Mouse (Mus musculus): ENCODE results near the gene Cul7.

Gene Cul7

DNA sequence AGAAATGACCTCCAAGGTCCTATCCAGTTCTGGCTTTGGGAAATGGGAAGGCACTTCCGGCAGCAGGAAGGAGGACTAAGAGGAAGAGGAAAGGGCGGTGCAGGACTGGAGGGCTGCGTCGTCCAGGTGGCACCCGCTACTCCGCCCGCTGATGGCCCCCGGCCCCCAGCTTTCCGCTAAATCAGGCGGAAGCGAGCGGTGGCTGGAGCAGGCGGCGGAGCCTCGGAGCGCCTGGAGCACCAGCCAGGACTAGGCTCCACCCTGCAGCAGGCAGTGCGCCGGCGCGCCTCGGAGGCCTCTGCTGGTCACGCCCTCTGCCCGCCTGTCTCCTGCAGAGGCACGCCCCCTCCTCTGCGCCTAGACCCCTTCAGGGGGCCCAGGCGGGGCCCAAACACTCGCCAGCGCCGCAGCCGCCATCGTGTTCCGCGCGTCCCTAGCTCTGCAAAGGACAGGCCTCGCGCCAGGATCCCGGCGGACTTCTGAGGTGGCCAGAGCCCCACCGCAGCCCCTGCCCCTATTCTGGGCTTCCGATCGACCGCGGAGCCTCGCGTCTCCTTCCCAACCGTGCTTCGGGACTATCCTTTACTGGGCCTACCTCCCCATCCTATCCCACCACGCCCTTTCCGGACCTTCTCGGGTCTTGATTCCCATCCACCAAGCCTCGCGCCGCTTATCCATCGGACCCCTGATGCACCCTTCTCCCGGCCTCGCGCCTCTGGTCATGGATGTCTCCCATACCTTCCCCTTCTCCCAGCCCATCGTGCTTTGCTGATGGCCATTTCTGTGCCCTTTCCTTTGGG lies at the start of gene Cul7:
Cul7 (plus strand) TSS at position 106 of the 800 bp plus-strand sequence.
- DNase-seq (ENCODE audit: low read depth, low spot score), result peak; percentile 93

DNA sequence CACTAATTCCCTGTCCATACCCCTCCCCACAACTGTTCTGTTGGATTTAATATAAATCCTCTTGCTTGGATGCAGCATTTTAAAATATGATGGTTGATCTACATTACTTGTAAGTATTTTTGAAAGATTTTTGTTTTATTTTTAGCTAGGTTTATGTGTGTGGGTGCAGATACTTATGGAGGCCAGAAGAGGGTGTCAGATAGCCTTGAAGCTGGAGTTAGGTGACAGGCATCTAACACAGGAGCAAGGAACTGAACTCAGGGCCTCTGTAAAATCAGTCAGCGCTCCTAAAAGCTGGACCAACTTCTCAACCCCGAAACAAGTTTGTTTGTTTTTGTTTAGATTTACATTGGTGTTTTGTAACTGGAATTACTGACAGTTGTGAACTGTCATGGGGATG lies 49.6 kb upstream of the Cul7 start:
- DNase-seq (ENCODE audit: low read depth, low spot score), result no peak

GRCm38 (mm10) chr17:46602212-46602611 lies 47.9 kb upstream of the Cul7 start:
- DNase-seq (ENCODE audit: low read depth, low spot score), result no peak

GRCm38 (mm10) chr17:46603229-46603628 lies 46.9 kb upstream of the Cul7 start:
- no peak for DNase-seq (ENCODE audit: low read depth, low spot score)

- DNase-seq (ENCODE audit: low read depth, low spot score), result no peak
Measured at GRCm38 (mm10) chr17:46605126-46605525, 45.0 kb upstream of the Cul7 start.

DNA sequence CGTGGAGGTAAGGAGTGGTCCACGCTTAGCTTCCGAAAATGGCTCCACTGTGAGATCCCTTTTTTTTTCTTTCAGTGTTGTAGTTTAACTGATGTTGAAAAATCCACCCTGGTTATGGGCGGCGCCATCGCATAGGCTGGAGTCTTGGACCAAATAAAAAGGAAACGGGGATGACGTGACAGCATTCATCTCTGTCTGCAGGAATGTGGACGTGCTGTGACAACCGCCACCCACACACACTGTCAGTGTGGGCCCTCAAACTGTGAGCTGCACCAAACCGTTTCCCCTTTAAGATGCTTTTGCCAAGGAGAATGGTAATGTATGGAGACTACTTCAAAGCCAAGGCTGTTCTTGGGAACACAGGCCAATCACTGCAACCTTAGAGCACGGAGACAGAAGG lies 44.1 kb upstream of the Cul7 start:
- DNase-seq (ENCODE audit: low read depth, low spot score), result no peak

GRCm38 (mm10) chr17:46609721-46610514 lies 40.2 kb upstream of the Cul7 start:
- DNase-seq (ENCODE audit: low read depth, low spot score), result no peak

GRCm38 (mm10) chr17:46611316-46611715 lies 38.8 kb upstream of the Cul7 start:
- DNase-seq (ENCODE audit: low read depth, low spot score), result no peak

GRCm38 (mm10) chr17:46612189-46612588 lies 37.9 kb upstream of the Cul7 start:
- DNase-seq (ENCODE audit: low read depth, low spot score), result no peak

DNA sequence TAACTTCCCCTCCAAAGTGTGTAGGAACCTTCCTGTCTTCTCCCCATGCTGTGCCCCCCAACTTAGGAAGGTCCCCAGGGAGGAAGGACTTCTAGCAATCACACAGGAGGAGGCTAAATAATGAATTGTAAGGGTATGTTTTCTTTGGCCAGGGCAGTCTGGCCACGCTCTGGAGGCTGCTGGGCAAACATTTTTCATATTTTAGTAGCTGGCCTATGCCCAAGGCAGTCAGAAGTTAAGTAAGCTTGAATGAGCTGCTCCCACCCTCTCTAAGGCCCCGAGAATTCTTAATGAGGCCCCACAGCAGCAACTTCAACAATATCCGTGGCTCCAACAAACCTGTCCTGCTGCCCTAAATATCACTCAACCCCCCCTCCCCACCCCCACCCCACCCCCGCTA lies 37.3 kb upstream of the Cul7 start:
- DNase-seq (ENCODE audit: low read depth, low spot score), result no peak

DNA sequence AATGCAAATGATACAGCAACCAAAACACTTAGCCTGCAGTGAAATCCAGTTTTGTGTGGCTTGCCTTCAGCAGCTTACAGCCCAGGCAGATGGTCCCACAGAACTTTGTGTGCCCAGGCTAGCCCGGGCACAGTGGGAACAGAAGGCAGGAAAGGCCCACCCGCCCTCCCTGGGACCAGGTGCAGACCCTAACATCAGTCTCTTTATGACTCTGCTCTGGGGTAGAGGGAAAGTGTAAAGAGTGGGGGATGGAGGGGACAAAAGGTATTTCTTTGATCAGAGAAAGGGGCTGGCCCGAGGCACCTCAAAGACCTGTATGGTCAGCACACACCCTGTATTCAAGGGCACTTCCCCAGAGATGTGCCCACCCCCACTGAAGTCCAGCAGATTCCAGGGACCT lies 36.9 kb upstream of the Cul7 start:
- DNase-seq (ENCODE audit: low read depth, low spot score), result no peak

GRCm38 (mm10) chr17:46617799-46618198 lies 32.3 kb upstream of the Cul7 start:
- DNase-seq (ENCODE audit: low read depth, low spot score), result no peak

- no peak for DNase-seq (ENCODE audit: low read depth, low spot score)
Measured at GRCm38 (mm10) chr17:46618394-46618768, 31.8 kb upstream of the Cul7 start.

DNA sequence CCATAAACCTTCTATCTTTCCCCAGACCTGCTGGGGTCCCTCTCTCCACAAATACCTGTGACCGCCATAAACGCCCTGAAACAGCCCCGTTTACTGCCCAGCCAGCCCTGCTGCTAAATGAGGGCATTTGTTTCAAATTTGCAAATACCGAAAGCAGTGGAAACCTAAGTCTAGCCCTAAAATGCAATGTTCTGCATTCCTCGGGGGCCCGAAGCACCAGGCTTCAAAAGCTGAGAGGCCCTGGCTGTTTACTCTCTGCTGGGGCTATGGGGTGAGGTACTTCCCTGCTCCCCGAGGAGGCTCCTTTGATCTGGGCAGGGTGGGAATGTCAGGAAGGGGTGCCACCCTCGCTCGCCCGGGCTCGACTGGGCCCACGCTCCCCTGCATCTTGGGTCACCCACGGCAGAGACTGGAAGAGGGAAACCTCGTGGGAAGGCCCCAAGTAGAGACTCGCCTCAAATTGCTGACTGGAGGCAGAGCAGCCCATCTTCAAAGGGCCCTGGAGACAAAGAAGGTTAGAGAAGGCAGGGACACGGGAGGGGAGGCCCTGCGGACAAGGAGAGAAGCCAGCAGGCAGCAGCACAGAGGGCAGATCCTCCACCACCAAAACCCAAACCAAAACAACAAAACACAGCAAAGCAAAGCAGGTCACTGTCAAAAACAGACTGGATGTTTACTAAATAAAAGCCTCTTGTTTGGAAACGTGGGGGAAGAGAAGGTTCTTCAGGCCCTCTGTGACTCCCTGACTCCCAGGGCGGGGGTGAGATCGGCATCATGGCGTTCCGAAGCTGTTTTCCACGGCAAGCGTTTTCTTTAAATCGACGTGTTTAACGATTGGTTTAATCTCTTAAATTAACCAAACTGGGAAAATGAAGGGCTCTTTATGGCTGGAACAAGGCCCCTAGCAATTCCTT lies 31.1 kb upstream of the Cul7 start:
- DNase-seq (ENCODE audit: low read depth, low spot score), result no peak

DNA sequence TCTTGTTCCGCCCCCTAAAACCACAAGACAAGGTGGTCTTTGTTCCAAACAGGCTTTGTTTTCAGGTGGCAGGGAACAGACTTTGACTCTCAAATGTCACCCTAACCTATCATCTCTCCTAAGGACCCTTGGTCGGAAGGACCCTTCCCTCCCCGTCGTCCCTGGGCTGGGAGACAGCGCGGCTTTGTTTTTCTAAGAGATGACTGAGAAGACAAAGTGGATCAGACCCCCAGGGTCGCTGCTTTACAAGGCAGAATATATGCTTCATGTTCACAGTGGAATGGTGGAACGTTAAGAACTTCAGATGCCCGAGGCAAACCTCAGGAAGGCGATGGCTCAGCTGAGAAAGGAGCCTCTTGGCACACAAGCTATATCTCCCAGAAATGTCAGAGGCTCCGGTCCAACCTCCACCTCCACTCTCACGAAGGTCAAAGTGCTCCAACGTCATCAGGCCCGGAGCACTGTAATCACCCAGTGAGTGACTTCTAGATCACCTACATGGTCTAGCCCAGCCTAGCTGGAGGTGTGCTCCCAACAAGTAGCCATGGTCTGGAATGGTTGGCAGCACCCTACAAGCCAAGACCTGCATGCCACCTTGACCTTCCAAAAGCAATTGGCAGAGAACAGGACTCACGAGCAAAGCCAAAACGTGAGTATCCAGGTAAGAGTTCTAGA lies 30.3 kb upstream of the Cul7 start:
- DNase-seq (ENCODE audit: low read depth, low spot score), result no peak

- DNase-seq (ENCODE audit: low read depth, low spot score), result no peak
Measured at GRCm38 (mm10) chr17:46621324-46621723, 28.8 kb upstream of the Cul7 start.

DNA sequence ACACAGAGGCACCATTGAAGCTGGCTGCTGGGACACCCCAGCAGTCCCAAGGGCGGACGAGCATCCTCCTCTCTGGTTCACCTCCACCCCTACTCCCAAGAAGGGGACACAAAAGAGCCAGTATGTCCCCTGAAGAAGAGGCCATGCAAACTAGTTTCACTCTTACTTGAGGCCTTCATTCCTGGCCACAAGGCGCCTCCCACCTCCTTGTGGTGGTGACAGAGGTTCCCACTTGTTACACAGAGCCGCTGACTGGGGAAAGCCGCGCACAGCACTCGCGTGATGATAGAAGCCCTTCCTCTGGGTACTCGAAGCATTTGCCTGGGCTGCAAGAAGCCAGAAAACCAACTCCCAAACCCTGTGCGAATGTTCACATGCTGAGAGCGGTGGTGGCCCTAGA lies 27.9 kb upstream of the Cul7 start:
- DNase-seq (ENCODE audit: low read depth, low spot score), result no peak

- DNase-seq (ENCODE audit: low read depth, low spot score), result no peak
Measured at GRCm38 (mm10) chr17:46623819-46624557, 26.1 kb upstream of the Cul7 start.

DNA sequence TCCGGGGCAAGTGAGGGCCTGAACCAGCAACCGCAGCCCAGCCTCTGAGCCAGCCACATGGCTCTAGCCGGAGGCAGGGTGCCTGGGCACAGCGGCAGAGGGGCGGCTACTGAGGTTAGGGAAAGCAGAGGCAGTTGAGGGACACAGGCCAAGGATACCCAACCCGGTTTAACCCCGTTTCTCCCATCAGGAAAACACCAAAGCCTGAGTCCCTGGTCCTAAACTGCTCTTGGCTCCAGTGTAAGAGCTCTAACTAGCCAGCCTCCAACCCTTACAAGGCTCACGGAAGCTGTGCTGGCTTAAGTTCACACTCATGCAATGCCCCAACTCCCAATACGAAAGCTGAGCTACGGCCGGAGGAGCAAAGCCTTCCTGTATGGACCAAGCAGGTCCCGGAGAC lies 25.5 kb upstream of the Cul7 start:
- no peak for DNase-seq (ENCODE audit: low read depth, low spot score)

DNA sequence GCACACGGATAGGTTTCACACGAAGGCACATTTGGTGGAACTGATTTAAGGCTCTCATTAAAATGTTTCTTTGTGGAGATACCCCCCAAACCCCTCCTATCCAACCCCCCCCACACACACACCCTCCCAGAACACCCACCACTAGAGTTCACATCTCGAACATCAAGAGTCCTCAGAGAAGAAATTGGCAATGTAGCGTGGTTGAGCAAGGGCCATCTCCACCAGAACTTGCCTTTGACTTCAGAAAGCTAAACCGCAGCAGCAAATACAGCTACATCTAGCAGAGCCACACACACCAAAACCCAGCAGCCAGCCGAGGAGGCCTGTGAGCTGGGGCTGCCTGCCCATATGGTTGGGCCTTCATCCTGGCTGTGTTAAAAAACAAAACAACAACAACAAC lies 22.7 kb upstream of the Cul7 start:
- DNase-seq (ENCODE audit: low read depth, low spot score), result no peak

- DNase-seq (ENCODE audit: low read depth, low spot score), result no peak
Measured at GRCm38 (mm10) chr17:46628471-46628790, 21.7 kb upstream of the Cul7 start.

Data from CD4-positive, CD25-positive, alpha-beta regulatory T cell, adult 2 months (primary cell).